Mouse (Mus musculus) bone marrow, adult 2 months (tissue): ENCODE results near the gene Fstl4. TPM values are rescaled to one million over a fixed set of nuclear protein-coding genes. Genes with fewer than 3 reads are reported as not detected.

Source experiments
- H3K27ac ChIP-seq: fragments of 200-500 bp; 2 replicates; pipeline ENCODE4 v1.5.1; 2012; ENCODE audit warnings: low read depth, mild to moderate bottlenecking, control low read depth, inconsistent platforms, low read length; ENCODE audit not compliant: control insufficient read depth, poor library complexity, insufficient read depth
- H3K4me1 ChIP-seq: fragments of 200-500 bp; 2 replicates; pipeline ENCODE4 v1.6.1; 2011; ENCODE audit warnings: low read length; ENCODE audit not compliant: control insufficient read depth, insufficient read depth
- H3K4me3 ChIP-seq: fragments of 200-500 bp; replicated peaks from 2 replicates; pipeline ENCODE3; 2011; ENCODE audit warnings: mild to moderate bottlenecking, low read depth, low read length, control low read depth; ENCODE audit not compliant: control insufficient read depth
- CTCF ChIP-seq: fragments of 200-500 bp; IDR thresholded peaks from 2 replicates; pipeline ENCODE4 v1.5.1; 2011; ENCODE audit warnings: low read length, control low read depth; ENCODE audit not compliant: control insufficient read depth, insufficient read depth
- POLR2A ChIP-seq: fragments of 200-500 bp; IDR thresholded peaks from 2 replicates; pipeline ENCODE4 v1.6.1; 2011; ENCODE audit warnings: low read depth, mild to moderate bottlenecking, control low read depth, low read length, borderline replicate concordance; ENCODE audit not compliant: control insufficient read depth
- WGBS: fragments of 180-500 bp; shearing (Covaris S2); methylation state at CpG from one replicate; pipeline ENCODE4 v1.1.7; 2018; 5-methylcytosine and 5-hydroxymethylcytosine counted together
- polyA plus RNA-seq: library from polyadenylated mRNA; stranded (reverse); fragments of >200 nt; gene quantifications from 2 replicates; pipeline ENCODE4 v1.2.4, GENCODE M21; 2011; ENCODE audit warnings: low replicate concordance; ENCODE audit not compliant: missing spikeins, insufficient read depth, insufficient read length

The Fstl4 gene
- polyA plus RNA-seq, 1 experiment: not detected

DNA sequence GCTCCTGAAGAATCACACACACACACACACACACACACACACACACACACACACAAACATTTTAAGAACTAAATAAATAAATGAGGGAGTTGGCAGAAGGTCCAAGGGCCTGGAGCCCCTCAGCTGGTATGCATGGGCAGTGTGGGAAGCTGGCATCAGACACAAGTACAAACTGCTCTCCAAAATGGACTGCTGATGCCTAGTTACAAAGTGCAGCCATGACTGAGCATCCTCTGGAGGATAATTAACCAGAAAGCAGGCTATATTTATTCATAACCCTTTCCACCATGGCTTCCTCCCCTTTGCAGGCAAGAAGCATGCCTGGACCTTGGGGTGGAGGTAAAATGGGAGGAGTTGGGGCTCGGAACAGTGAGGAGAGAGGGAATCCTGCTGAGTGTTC lies 356.8 kb downstream of the Fstl4 start:
- no peak for TF ChIP-seq CTCF
- TF ChIP-seq POLR2A: no peak
- 73% methylated on average over 1 of the region's 1 CpGs for WGBS

GRCm38 (mm10) chr11:53124799-53125198 lies 360.4 kb downstream of the Fstl4 start:
- Histone ChIP-seq H3K4me1 (no peaks in the 10 kb centered on the region; the same call in 1 of the 2 replicates), H3K27ac (no peak overlapping the region), H3K4me3 (no peak overlapping the region)
- WGBS: 82% methylated on average over 2 of the region's 2 CpGs
- TF ChIP-seq POLR2A (no peak), CTCF (no peak)

More for the DNA sequence above, 356.8 kb downstream of the Fstl4 start:
- Histone ChIP-seq H3K4me1 (no peaks in the 10 kb centered on the region), H3K4me3 (no peak overlapping the region), H3K27ac (no peak overlapping the region)

DNA sequence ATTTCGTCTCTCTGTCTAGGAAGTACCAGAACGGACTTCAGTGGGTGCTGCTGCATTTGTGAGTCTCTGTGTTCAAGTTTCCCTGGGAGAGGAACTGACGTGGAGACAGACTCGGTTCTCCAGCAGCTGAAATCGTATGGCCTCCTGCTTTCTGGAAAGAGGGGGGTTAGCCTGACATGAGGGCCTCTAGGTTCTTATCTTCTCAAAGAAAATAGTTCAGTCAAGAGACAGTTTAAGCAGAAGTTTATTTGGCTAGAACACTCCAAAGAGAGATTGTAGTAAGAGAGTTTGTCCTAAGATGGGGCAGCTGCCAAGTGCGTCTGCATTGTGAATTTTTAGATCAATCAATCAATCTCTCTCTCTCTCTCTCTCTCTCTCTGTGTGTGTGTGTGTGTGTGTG lies 362.2 kb downstream of the Fstl4 start:
- no peak for TF ChIP-seq CTCF
- H3K4me3 ChIP-seq: no peak overlapping the region
- no peak overlapping the region for H3K27ac ChIP-seq
- 64% methylated on average over 6 of the region's 6 CpGs for WGBS
- no peaks in the 10 kb centered on the region; the same call in 1 of the 2 replicates for H3K4me1 ChIP-seq

GRCm38 (mm10) chr11:53128661-53129060 lies 364.2 kb downstream of the Fstl4 start:
- Histone ChIP-seq H3K4me1 (no peaks in the 10 kb centered on the region; the same call in 1 of the 2 replicates), H3K4me3 (no peak overlapping the region), H3K27ac (no peak overlapping the region)
- 15% methylated on average over 2 of the region's 2 CpGs for WGBS
- TF ChIP-seq CTCF: no peak
- no peak for TF ChIP-seq POLR2A

DNA sequence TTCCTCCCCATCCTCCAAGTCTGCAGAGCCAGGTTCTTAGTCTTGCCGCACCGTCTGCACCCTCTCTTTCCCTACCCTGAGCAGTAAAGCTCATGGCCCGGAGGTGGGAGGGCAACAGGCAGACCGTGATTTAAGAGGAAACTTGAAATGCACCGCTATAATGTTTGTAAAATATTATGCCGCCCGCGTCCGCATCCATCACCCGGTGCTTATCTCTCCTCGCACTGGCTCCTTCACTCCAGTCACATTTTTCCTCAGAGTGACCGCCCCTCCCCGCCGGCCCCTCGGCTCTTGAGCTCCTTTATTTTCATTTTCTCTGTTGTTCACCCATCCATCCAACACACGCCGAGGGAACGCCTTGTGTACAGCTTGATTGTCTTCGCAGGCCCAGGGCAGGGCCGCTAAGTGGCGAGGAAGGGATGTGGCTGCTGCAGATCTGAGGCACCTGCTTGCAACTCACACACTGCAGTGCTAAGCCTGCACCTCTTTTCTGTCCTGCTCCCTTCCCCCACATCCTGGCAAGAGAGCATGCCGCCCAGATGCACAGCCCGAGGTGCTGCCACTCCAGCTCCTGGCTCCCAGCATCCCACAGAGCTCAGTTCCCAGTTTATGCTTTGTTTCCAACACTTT lies 368.1 kb downstream of the Fstl4 start:
- no peaks in the 10 kb centered on the region; the same call in 1 of the 2 replicates for H3K4me1 ChIP-seq
- 49% methylated on average over 23 of the region's 23 CpGs for WGBS
- TF ChIP-seq CTCF (no peak), POLR2A (no peak)
- no peak overlapping the region for H3K4me3 ChIP-seq
- H3K27ac ChIP-seq: no peak overlapping the region

DNA sequence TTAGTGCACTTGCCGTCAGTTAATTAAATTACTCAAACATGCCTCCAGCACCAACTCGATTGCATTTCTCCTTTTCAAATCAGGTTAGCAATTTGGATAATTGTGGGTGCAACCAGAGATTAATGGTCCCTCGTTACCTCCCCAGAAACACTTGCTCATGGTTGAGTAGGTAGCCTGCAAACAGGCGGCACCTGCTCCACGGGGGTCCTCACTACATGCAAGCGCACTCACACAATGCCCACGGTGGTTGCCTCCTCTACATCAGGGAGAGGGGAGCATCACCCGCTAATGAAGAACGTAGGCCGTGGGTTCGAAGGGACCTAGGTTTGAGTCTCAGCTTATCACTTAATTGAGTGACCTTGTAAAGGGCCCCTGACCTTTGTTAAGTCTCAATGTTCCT lies 371.9 kb downstream of the Fstl4 start:
- 82% methylated on average over 11 of the region's 11 CpGs for WGBS
- TF ChIP-seq CTCF: no peak
- no peak for TF ChIP-seq POLR2A
- no peak overlapping the region for H3K4me3 ChIP-seq

DNA sequence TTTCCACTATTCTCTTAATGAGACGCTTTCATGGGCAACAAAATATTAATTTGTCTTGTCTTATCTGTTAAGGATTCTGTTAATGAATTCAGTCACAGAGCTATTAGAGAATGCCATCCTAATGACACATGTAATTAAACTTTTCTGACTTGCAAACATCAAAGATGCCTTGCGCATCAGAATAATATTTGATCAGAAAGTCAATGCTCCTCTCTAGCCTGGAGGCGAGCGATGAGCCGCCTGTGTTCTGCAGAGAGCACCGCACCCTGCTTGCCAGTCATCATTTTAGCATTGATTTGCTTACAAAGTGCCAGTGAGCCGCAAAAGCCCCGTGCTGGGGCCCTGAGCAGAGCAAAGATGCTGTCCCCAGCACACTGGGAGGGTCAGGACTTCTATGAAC lies 372.9 kb downstream of the Fstl4 start:
- TF ChIP-seq POLR2A (no peak), CTCF (no peak)
- 84% methylated on average over 8 of the region's 8 CpGs for WGBS
- Histone ChIP-seq H3K4me3 (no peak overlapping the region), H3K27ac (no peak overlapping the region), H3K4me1 (no peaks in the 10 kb centered on the region; the same call in 1 of the 2 replicates)

More for the DNA sequence above, 371.9 kb downstream of the Fstl4 start:
- no peaks in the 10 kb centered on the region; the same call in 1 of the 2 replicates for H3K4me1 ChIP-seq
- H3K27ac ChIP-seq: no peak overlapping the region

DNA sequence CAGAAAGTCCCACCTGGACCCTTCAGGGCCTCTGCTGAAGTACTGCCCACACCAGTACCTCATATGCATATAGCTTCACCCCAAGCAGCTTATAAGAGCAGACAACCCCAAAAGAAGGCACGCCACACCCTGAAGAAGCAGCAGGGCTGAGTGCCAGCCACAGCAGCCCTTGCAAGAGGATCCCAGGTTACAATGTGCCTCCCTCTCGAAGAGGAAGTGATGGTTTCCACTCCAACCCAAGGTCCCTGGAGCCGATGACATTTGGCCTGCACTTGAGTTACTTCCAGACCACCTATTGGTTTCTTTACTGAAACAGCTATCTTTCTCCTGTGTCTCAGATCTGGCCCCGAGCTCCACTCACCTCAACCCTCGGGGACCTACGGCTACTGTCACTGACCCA lies 373.8 kb downstream of the Fstl4 start:
- Histone ChIP-seq H3K4me3 (no peak overlapping the region), H3K27ac (no peak overlapping the region), H3K4me1 (no peaks in the 10 kb centered on the region; the same call in 1 of the 2 replicates)
- TF ChIP-seq POLR2A (no peak), CTCF (no peak)
- WGBS: 29% methylated on average over 6 of the region's 6 CpGs

DNA sequence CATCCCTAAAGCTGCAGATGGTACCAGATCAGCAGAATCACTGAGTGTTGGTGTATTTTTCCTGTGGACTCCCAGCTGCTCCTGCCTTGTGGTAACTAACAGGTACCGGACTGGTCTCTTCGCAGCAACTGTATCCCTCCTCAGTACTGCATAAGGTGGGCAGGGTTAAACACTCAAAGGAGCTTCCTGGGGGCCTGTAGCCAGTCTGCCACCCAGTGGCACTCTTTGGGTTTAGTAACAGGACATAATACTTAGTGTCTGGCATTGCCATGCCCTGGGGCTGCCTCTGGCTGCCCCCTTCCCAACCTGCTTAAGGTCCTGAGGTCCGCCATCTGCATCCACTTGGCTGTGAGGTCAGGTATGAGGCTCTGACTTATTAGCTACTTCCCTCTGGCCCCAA lies 375.2 kb downstream of the Fstl4 start:
- Histone ChIP-seq H3K4me3 (no peak overlapping the region), H3K27ac (no peak overlapping the region), H3K4me1 (no peaks in the 10 kb centered on the region; the same call in 1 of the 2 replicates)
- WGBS: 72% methylated on average over 3 of the region's 3 CpGs
- no peak for TF ChIP-seq POLR2A
- no peak for TF ChIP-seq CTCF
